Mouse (Mus musculus) cerebellum, adult 2 months (tissue): ENCODE measurements around the gene Ctdspl.

Experiments
- CTCF ChIP-seq: fragments of 200-500 bp; IDR thresholded peaks from 2 replicates; pipeline ENCODE4 v1.5.1; 2011; ENCODE audit warnings: low read depth, mild to moderate bottlenecking, control low read depth, low read length, moderate library complexity, borderline replicate concordance; ENCODE audit not compliant: insufficient read depth
- POLR2A ChIP-seq: fragments of 200-500 bp; IDR thresholded peaks from 2 replicates; pipeline ENCODE4 v1.6.1; 2011; ENCODE audit warnings: low read length, control low read depth, borderline replicate concordance; ENCODE audit not compliant: insufficient read depth

GRCm38 (mm10) chr9:118919672-118920186, 6.5 kb upstream of the Ctdspl start:
- TF ChIP-seq CTCF (no peak), POLR2A (no peak)
